Mouse (Mus musculus): ENCODE data around the gene Tent5c. TPM values are rescaled to one million over a fixed set of nuclear protein-coding genes. Genes with fewer than 3 reads are reported as not detected.

Gene Tent5c
- polyA plus RNA-seq, 1 experiment from 2014 or later: 22.6 TPM

DNA sequence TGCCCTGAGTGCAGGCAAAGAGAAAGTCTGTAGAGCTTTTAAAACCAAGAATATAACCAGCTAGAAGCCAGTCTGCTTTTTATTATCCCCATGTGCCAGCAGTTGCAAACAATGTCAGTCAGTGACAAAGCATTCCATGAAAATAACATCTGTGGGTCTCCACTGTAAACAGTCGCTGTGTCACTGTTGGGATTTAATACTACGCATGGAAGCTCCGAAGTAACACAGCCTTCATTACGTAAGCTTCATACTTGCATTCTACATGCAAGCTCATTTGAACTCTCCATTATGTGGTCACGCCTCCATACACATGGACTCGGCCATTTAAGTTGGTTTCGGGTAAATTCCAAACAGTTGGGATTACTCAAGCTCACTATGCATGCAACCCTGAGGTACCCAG lies 77.2 kb downstream of the Tent5c start:
- Histone ChIP-seq H3K4me3 (replicated peaks) (no peak overlapping the region), H3K27ac (no peak overlapping the region), H3K4me1 (no peaks in the 10 kb centered on the region), H3K9me3 (no peaks in the 10 kb centered on the region), H3K9ac (no peak overlapping the region), H3K27me3 (replicated peaks) (no peaks in the 10 kb centered on the region), H3K36me3 (no peaks in the 10 kb centered on the region), H3K4me2 (no peak overlapping the region)
- no peak for ATAC-seq (ENCODE audit: insufficient read depth, low FRiP score, low read depth)
- 67% methylated on average over 7 of the region's 7 CpGs for WGBS

DNA sequence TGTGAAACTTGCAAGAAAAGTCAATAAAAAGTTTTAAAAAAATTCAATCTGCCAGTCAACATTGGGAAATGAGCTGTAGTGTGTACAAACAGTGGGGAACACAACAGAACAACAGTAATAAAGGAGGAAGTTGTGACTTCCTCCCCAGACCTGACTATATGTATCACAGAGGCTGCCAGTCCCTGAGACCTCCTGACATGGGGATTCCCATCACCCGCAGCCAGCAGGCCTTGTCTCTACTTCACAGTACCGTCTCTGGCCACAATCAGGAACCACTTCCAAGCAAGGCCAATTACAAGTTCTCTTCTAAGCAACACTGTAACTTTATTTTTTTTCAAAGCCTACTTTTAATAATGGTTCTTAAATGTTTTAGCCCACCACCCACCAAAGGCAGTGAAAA lies 79.8 kb downstream of the Tent5c start:
- ATAC-seq (ENCODE audit: insufficient read depth, low FRiP score, low read depth): no peak
- no peaks in the 10 kb centered on the region for H3K36me3 ChIP-seq
- no peak overlapping the region for H3K27ac ChIP-seq
- H3K27me3 ChIP-seq (replicated peaks): no peaks in the 10 kb centered on the region
- H3K4me3 ChIP-seq (replicated peaks): no peak overlapping the region
- WGBS: 79% methylated on average over 2 of the region's 2 CpGs
- H3K9ac ChIP-seq: no peak overlapping the region
- H3K4me2 ChIP-seq: no peak overlapping the region
- H3K4me1 ChIP-seq: no peaks in the 10 kb centered on the region
- no peaks in the 10 kb centered on the region for H3K9me3 ChIP-seq

DNA sequence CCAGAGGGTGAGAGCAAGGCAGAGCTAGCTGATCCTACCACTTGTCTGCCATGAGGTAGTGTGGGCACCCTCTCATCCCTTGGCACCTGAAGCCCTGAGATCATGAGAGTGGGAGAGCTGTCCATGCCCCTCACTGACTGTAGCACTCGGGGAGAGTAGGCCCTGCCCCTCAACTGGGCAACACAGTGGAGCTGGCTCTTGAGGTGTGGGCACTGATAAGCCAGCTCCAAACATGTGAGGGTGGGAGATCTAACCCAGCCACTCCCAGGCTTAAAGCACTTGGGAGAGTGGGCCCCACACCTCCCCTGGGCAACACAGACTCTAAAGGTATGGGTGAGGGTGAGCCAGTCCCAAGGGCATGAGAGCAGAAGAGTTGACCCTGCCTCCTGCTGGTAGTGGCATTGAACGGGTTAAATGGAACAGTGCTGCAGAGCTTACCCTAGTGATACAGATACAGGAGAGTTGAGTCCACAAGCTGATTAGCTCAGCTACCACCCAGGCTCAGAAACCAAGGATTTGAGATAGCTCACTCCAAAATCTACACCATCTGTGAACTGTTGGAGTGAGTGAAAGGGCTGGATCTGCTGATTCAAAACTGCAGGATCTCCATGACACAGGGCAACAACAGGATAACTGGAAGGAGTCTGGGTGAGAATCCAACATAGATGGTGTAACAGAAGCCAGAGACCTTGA lies 80.6 kb downstream of the Tent5c start:
- no peak overlapping the region for H3K9ac ChIP-seq
- H3K4me2 ChIP-seq: no peak overlapping the region
- H3K9me3 ChIP-seq: no peaks in the 10 kb centered on the region
- H3K36me3 ChIP-seq: no peaks in the 10 kb centered on the region
- H3K4me3 ChIP-seq (replicated peaks): no peak overlapping the region
- ATAC-seq (ENCODE audit: insufficient read depth, low FRiP score, low read depth): peak; percentile 60
- no peaks in the 10 kb centered on the region for H3K27me3 ChIP-seq (replicated peaks)
- H3K4me1 ChIP-seq: no peaks in the 10 kb centered on the region
- no peak overlapping the region for H3K27ac ChIP-seq
- WGBS: 63% methylated on average over 2 of the region's 2 CpGs

DNA sequence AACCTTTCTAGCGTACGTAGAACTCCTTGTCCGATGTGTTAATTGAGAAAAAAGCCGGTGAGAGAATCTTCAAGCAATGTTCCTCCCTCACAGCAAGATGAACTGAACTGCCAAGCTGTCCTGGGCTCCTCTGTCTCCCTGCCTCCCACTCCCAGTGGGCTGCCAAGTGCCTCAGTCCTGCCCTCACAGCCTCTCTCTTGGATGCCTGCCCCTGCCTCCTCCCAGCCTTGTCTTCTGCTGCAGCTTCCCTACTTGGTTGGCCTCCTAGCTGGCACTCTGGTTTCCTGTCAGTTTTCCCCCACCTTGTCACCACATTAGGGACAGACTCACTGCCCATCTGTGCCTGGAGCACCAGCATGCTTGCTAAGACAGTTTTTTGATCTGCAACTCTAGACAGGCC lies 86.5 kb downstream of the Tent5c start:
- Histone ChIP-seq H3K4me3 (replicated peaks) (no peak overlapping the region), H3K4me2 (no peak overlapping the region), H3K27me3 (replicated peaks) (no peaks in the 10 kb centered on the region), H3K27ac (no peak overlapping the region), H3K9me3 (no peaks in the 10 kb centered on the region), H3K9ac (no peak overlapping the region), H3K36me3 (no peaks in the 10 kb centered on the region), H3K4me1 (no peaks in the 10 kb centered on the region)
- 86% methylated on average over 4 of the region's 4 CpGs for WGBS
- ATAC-seq (ENCODE audit: insufficient read depth, low FRiP score, low read depth): no peak

Other genes starting within 250 kb of the Tent5c start
- 93.1 and 94.8 TPM in 2 replicates for gene Man1a2, start 196.2 kb upstream of the Tent5c start, polyA plus RNA-seq (2015; fragmentation: Nextera tagmentation; extraction: Ambion mirVana)